Mouse (Mus musculus): ENCODE results near the gene Tiparp.

DNA sequence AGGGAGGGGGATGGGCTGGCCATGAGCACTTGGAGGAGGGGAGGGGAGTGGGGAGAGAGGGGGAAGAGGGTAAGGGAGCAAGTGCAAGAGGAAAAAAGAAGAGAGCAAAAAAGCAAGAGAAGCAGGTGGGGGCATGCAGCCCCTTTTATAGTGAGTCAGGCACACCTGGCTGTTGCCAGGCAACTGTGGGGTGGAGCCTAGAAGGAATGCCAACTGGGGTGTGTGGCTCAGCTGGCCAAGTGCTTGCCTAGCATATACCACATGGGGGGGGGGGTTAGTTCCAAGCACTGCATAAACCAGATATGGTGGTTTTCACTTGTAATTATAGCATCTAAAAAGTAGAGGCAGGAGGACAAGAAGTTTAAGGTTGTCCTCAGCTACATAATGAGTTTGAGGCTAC is 66.3 kb downstream of the Tiparp start:
- TF ChIP-seq CTCF (IDR thresholded peaks at IDR 0.05; ENCODE audit: borderline replicate concordance, extremely low read depth, insufficient read depth, insufficient read length) (no peak), POLR2A (IDR thresholded peaks at IDR 0.05; ENCODE audit: borderline replicate concordance, extremely low read depth, insufficient read depth, insufficient read length, poor library complexity, severe bottlenecking) (no peak)
